Mouse (Mus musculus) small intestine, adult 2 months (tissue): ENCODE data around the gene Golph3.

Source experiments
- CTCF ChIP-seq: fragments of 200-500 bp; IDR thresholded peaks from 2 replicates; pipeline ENCODE4 v1.5.1; 2012; ENCODE audit warnings: low read depth, mild to moderate bottlenecking, control low read depth, inconsistent platforms, low read length, moderate library complexity, mixed read lengths; ENCODE audit not compliant: insufficient replicate concordance, insufficient read length; ENCODE audit errors: extremely low read depth
- POLR2A ChIP-seq: fragments of 200-500 bp; IDR thresholded peaks from 2 replicates; pipeline ENCODE4 v1.6.1; 2012; ENCODE audit warnings: low read depth, mild to moderate bottlenecking, control low read depth, inconsistent platforms, low read length, moderate library complexity

- TF ChIP-seq CTCF (no peak), POLR2A (no peak)
These were observed 14.1 kb upstream of the Golph3 start for GRCm38 (mm10) chr15:12307114-12307513.
